Mouse (Mus musculus): ENCODE results near the gene Prim2.

The Prim2 gene

GRCm38 (mm10) chr1:33599019-33599667 is 70.5 kb downstream of the Prim2 start:
- no peak for DNase-seq

GRCm38 (mm10) chr1:33597043-33597442 is 72.6 kb downstream of the Prim2 start:
- no peak for DNase-seq

GRCm38 (mm10) chr1:33595936-33596335 is 73.7 kb downstream of the Prim2 start:
- no peak for DNase-seq

GRCm38 (mm10) chr1:33594966-33595365 is 74.6 kb downstream of the Prim2 start:
- DNase-seq: no peak

- DNase-seq: no peak
These were observed 75.7 kb downstream of the Prim2 start for GRCm38 (mm10) chr1:33593718-33594388.

- DNase-seq: no peak
These were observed 77.5 kb downstream of the Prim2 start for GRCm38 (mm10) chr1:33591997-33592608.

GRCm38 (mm10) chr1:33590556-33591411 is 78.8 kb downstream of the Prim2 start:
- no peak for DNase-seq

GRCm38 (mm10) chr1:33589531-33589930 is 80.1 kb downstream of the Prim2 start:
- DNase-seq: no peak

- DNase-seq: no peak
These were observed 81.0 kb downstream of the Prim2 start for GRCm38 (mm10) chr1:33588557-33588956.

GRCm38 (mm10) chr1:33584590-33584978 is 85.0 kb downstream of the Prim2 start:
- DNase-seq: no peak

GRCm38 (mm10) chr1:33583817-33584589 is 85.6 kb downstream of the Prim2 start:
- DNase-seq: no peak

GRCm38 (mm10) chr1:33578593-33578992 is 91.0 kb downstream of the Prim2 start:
- DNase-seq: peak; percentile 60

- DNase-seq: no peak
These were observed 95.1 kb downstream of the Prim2 start for GRCm38 (mm10) chr1:33574459-33574858.

GRCm38 (mm10) chr1:33565764-33566401 is 103.7 kb downstream of the Prim2 start:
- DNase-seq: peak; percentile 63

GRCm38 (mm10) chr1:33564032-33564431 is 105.6 kb downstream of the Prim2 start:
- DNase-seq: peak; percentile 47

GRCm38 (mm10) chr1:33563611-33564010 is 106.0 kb downstream of the Prim2 start:
- no peak for DNase-seq

- DNase-seq: no peak
These were observed 113.0 kb downstream of the Prim2 start for GRCm38 (mm10) chr1:33556638-33557037.

GRCm38 (mm10) chr1:33555626-33556025 is 114.0 kb downstream of the Prim2 start:
- DNase-seq: no peak

- no peak for DNase-seq
These were observed 118.2 kb downstream of the Prim2 start for GRCm38 (mm10) chr1:33551350-33551749.

GRCm38 (mm10) chr1:33541708-33542107 is 127.9 kb downstream of the Prim2 start:
- no peak for DNase-seq

GRCm38 (mm10) chr1:33537948-33538347 is 131.6 kb downstream of the Prim2 start:
- DNase-seq: no peak
